Mouse (Mus musculus): ENCODE measurements around the gene Fau. TPM values are rescaled to one million over a fixed set of nuclear protein-coding genes. Genes with fewer than 3 reads are reported as not detected.

Gene Fau
- total RNA-seq (2014; rRNA removed) = 494 and 628 TPM in 2 replicates
- 587 and 625 TPM in 2 replicates for polyA plus RNA-seq (2015; fragmentation: Nextera tagmentation; extraction: Ambion mirVana)

- Histone ChIP-seq H3K27me3 (ENCODE audit: insufficient read depth, low read length) (no peaks in the 10 kb centered on the region), H3K36me3 (ENCODE audit: insufficient read depth, low read length) (peaks cover 16% of the 10 kb centered on the region), H3K4me2 (ENCODE audit: low read depth, low read length, poor library complexity, severe bottlenecking) (peak within 1 kb of the TSS; percentile 85), H3K27ac (ENCODE audit: low read depth, low read length) (peak within 1 kb of the TSS; percentile 79), H3K4me3 (ENCODE audit: low read depth, low read length) (peak within 1 kb of the TSS; percentile 53), H3K9me3 (ENCODE audit: low read length) (no peaks in the 10 kb centered on the region), H3K4me1 (ENCODE audit: insufficient read depth, low read length) (peaks cover 12% of the 10 kb centered on the region), H3K9ac (replicated peaks; ENCODE audit: low read length, poor library complexity, severe bottlenecking) (peak within 1 kb of the TSS; percentile 85)
- under 1% methylated on average over 63 of the region's 63 CpGs for WGBS
- peak; percentile 99 for DNase-seq (ENCODE audit: low spot score)
- peak; percentile 89 for ATAC-seq (ENCODE audit: low FRiP score)
- TF ChIP-seq CTCF (IDR thresholded peaks at IDR 0.05) = no peak
These were observed at the start of gene Fau, which contains the start of gene Mrpl49 for GRCm38 (mm10) chr19:6057313-6058096. Fau (plus strand) TSS chr19:6057844. Mrpl49 (minus strand) TSS chr19:6057785.

GRCm38 (mm10) chr19:6009137-6009536 is 48.5 kb upstream of the Fau start:
- Histone ChIP-seq H3K9me3 (ENCODE audit: low read length) (no peaks in the 10 kb centered on the region), H3K9ac (replicated peaks; ENCODE audit: low read length, poor library complexity, severe bottlenecking) (no peak overlapping the region), H3K4me1 (ENCODE audit: insufficient read depth, low read length) (no peaks in the 10 kb centered on the region), H3K4me3 (ENCODE audit: low read depth, low read length) (no peak overlapping the region), H3K27ac (ENCODE audit: low read depth, low read length) (no peak overlapping the region), H3K27me3 (ENCODE audit: insufficient read depth, low read length) (no peaks in the 10 kb centered on the region), H3K4me2 (ENCODE audit: low read depth, low read length, poor library complexity, severe bottlenecking) (no peak overlapping the region), H3K36me3 (ENCODE audit: insufficient read depth, low read length) (no peaks in the 10 kb centered on the region)
- 69% methylated on average over 8 of the region's 8 CpGs for WGBS
- no peak for DNase-seq (ENCODE audit: low spot score)
- TF ChIP-seq CTCF (IDR thresholded peaks at IDR 0.05) = no peak
- ATAC-seq (ENCODE audit: low FRiP score) = no peak

GRCm38 (mm10) chr19:6013691-6014090 is 44.0 kb upstream of the Fau start:
- DNase-seq (ENCODE audit: low spot score) = no peak
- peaks cover 5% of the 10 kb centered on the region; the same call in 1 of the 2 replicates for H3K27me3 ChIP-seq (ENCODE audit: insufficient read depth, low read length)
- H3K9ac ChIP-seq (replicated peaks; ENCODE audit: low read length, poor library complexity, severe bottlenecking) = no peak overlapping the region
- H3K36me3 ChIP-seq (ENCODE audit: insufficient read depth, low read length) = no peaks in the 10 kb centered on the region
- 0 out of 2 replicates have a peak, but pooled peaks cover 7% of the 10 kb centered on the region for H3K4me1 ChIP-seq (ENCODE audit: insufficient read depth, low read length)
- TF ChIP-seq CTCF (IDR thresholded peaks at IDR 0.05) = no peak
- no peak overlapping the region for H3K4me3 ChIP-seq (ENCODE audit: low read depth, low read length)
- H3K9me3 ChIP-seq (ENCODE audit: low read length) = no peaks in the 10 kb centered on the region
- H3K27ac ChIP-seq (ENCODE audit: low read depth, low read length) = no peak overlapping the region
- no peak overlapping the region for H3K4me2 ChIP-seq (ENCODE audit: low read depth, low read length, poor library complexity, severe bottlenecking)
- WGBS = 90% methylated on average over 10 of the region's 10 CpGs
- no peak for ATAC-seq (ENCODE audit: low FRiP score)

GRCm38 (mm10) chr19:6014991-6015510 is 42.6 kb upstream of the Fau start:
- 3% methylated on average over 14 of the region's 18 CpGs for WGBS
- no peak overlapping the region for H3K27ac ChIP-seq (ENCODE audit: low read depth, low read length)
- peaks cover 5% of the 10 kb centered on the region; the same call in 1 of the 2 replicates for H3K27me3 ChIP-seq (ENCODE audit: insufficient read depth, low read length)
- H3K4me2 ChIP-seq (ENCODE audit: low read depth, low read length, poor library complexity, severe bottlenecking) = peak overlapping the region; percentile 88
- peak overlapping the region; percentile 49 for H3K4me3 ChIP-seq (ENCODE audit: low read depth, low read length)
- ATAC-seq (ENCODE audit: low FRiP score) = peak; percentile 57
- H3K9ac ChIP-seq (replicated peaks; ENCODE audit: low read length, poor library complexity, severe bottlenecking) = peak overlapping the region; percentile 68
- H3K9me3 ChIP-seq (ENCODE audit: low read length) = no peaks in the 10 kb centered on the region
- no peak for TF ChIP-seq CTCF (IDR thresholded peaks at IDR 0.05)
- no peak for DNase-seq (ENCODE audit: low spot score)
- H3K36me3 ChIP-seq (ENCODE audit: insufficient read depth, low read length) = no peaks in the 10 kb centered on the region
- H3K4me1 ChIP-seq (ENCODE audit: insufficient read depth, low read length) = 0 out of 2 replicates have a peak, but pooled peaks cover 7% of the 10 kb centered on the region

- ATAC-seq (ENCODE audit: low FRiP score) = peak; percentile 71
- Histone ChIP-seq H3K4me2 (ENCODE audit: low read depth, low read length, poor library complexity, severe bottlenecking) (peak within 1 kb of the TSS; percentile 88), H3K27me3 (ENCODE audit: insufficient read depth, low read length) (peaks cover 5% of the 10 kb centered on the region; the same call in 1 of the 2 replicates), H3K9me3 (ENCODE audit: low read length) (no peaks in the 10 kb centered on the region), H3K27ac (ENCODE audit: low read depth, low read length) (no peak within 1 kb of the TSS), H3K4me1 (ENCODE audit: insufficient read depth, low read length) (0 out of 2 replicates have a peak, but pooled peaks cover 7% of the 10 kb centered on the region), H3K4me3 (ENCODE audit: low read depth, low read length) (peak within 1 kb of the TSS; percentile 49), H3K36me3 (ENCODE audit: insufficient read depth, low read length) (no peaks in the 10 kb centered on the region), H3K9ac (replicated peaks; ENCODE audit: low read length, poor library complexity, severe bottlenecking) (peak within 1 kb of the TSS; percentile 68)
- peak; percentile 34 for TF ChIP-seq CTCF (IDR thresholded peaks at IDR 0.05)
- peak; percentile 60 for DNase-seq (ENCODE audit: low spot score)
- 4% methylated on average over 32 of the region's 40 CpGs for WGBS
These were observed 41.9 kb upstream of the Fau start, which contains the start of gene Capn1 for GRCm38 (mm10) chr19:6015511-6016315. Capn1 (minus strand) TSS chr19:6015897.

All from midbrain, postnatal 0 days (tissue).